Mouse (Mus musculus) C2C12 (cell line): Measurements from ENCODE around the gene Adprhl1. TPM values are rescaled to one million over a fixed set of nuclear protein-coding genes. Genes with fewer than 3 reads are reported as not detected.

Experiments used
- H3K27me3 ChIP-seq: one replicate; pipeline ENCODE4 v1.6.1; 2011; ENCODE audit not compliant: control insufficient read depth, insufficient read depth, insufficient read length
- H3K36me3 ChIP-seq: one replicate; pipeline ENCODE4 v1.6.1; 2011; ENCODE audit not compliant: control insufficient read depth, insufficient read depth
- H3K4me3 ChIP-seq: one replicate; pipeline ENCODE4 v1.5.1; 2011; ENCODE audit warnings: mild to moderate bottlenecking, control low read depth; ENCODE audit not compliant: poor library complexity, insufficient read depth, severe bottlenecking
- H3K79me2 ChIP-seq: one replicate; pipeline ENCODE4 v1.6.1; 2011; ENCODE audit not compliant: control insufficient read depth, insufficient read depth
- H3K79me3 ChIP-seq: one replicate; pipeline ENCODE4 v1.6.1; 2011; ENCODE audit warnings: low read depth, control low read depth
- H3ac ChIP-seq: one replicate; pipeline ENCODE3; 2011; ENCODE audit warnings: low read depth; ENCODE audit not compliant: control insufficient read depth, insufficient read length
- CEBPB ChIP-seq: IDR thresholded peaks from one replicate; pipeline ENCODE4 v1.6.1; 2011; ENCODE audit warnings: low read depth, mild to moderate bottlenecking, control low read depth, moderate library complexity
- CTCF ChIP-seq: IDR thresholded peaks from one replicate; pipeline ENCODE4 v1.5.1; 2011; ENCODE audit not compliant: control insufficient read depth, insufficient read depth, insufficient read length
- FOSL1 ChIP-seq: IDR thresholded peaks from one replicate; pipeline ENCODE4 v1.8.0; 2011; ENCODE audit warnings: mild to moderate bottlenecking, low read length; ENCODE audit not compliant: poor library complexity, insufficient read depth, severe bottlenecking
- MAX ChIP-seq: IDR thresholded peaks from one replicate; pipeline ENCODE4 v1.6.1; 2011; ENCODE audit warnings: mild to moderate bottlenecking, control low read depth
- MYOD1 ChIP-seq: IDR thresholded peaks from one replicate; pipeline ENCODE4 v1.6.1; 2011; ENCODE audit warnings: low read depth; ENCODE audit not compliant: control insufficient read depth, insufficient read length
- MYOG ChIP-seq: IDR thresholded peaks from one replicate; pipeline ENCODE4 v1.6.1; 2011; ENCODE audit not compliant: control insufficient read depth, insufficient read length; ENCODE audit errors: extremely low read depth
- USF1 ChIP-seq: IDR thresholded peaks from one replicate; pipeline ENCODE4 v1.6.1; 2011; ENCODE audit warnings: low read depth, mild to moderate bottlenecking, control low read depth, moderate library complexity
- polyA plus RNA-seq: library from polyadenylated mRNA; unstranded; fragments of >200 nt; fragmentation: generic; extraction: Trizol; gene quantifications from one replicate; pipeline ENCODE4 v1.2.1, GENCODE M21; 2012; ENCODE audit warnings: missing spikeins

Adprhl1 gene
- polyA plus RNA-seq, 1 experiment: 0.04 TPM

DNA sequence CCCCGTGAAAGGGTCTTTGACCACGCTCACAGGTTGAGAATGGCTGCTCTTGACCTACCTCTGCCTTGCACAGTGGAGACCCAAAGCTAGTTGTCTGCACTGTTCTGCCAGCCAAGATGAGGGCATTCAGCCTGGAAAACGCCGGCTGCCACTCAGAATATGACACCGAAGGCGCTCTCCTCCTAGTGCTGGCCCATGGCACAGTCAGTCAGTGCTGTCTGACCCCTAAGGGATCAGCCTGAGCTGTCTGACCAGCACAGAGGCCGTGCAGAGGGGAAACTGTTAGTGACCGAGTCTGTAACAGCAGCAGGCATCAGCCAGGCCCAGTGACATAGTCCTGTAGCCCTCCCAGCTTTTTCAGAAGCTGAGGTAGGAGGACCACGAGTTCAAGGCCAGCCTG, 66.7 kb downstream of the Adprhl1 start:
- Histone ChIP-seq H3K79me3 (no peaks in the 10 kb centered on the region), H3ac (no peak overlapping the region), H3K79me2 (no peaks in the 10 kb centered on the region), H3K27me3 (no peaks in the 10 kb centered on the region), H3K36me3 (no peaks in the 10 kb centered on the region), H3K4me3 (no peak overlapping the region)
- TF ChIP-seq USF1 (no peak), FOSL1 (no peak), MYOG (no peak), MYOD1 (no peak), CTCF (no peak), MAX (no peak), CEBPB (no peak)

DNA sequence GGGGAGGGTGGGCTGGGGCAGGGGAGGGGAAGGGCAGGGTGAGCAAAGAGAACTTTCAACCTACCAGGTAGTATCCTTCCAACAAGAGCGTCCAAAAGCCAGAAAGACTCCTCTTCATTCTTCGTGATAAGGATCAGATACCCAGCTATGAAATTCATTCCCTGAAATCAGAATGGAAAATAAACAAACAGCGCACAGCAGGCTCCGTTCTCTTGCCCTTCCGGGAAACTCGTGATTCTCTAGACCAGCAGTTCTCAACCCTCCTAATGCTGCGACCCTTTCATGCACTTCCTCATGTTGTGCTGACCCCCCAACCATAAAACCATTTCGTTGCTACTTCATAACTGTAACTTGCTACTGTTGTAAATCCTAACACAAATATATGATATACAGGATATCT, 67.1 kb downstream of the Adprhl1 start:
- H3K36me3 ChIP-seq: no peaks in the 10 kb centered on the region
- no peaks in the 10 kb centered on the region for H3K79me2 ChIP-seq
- TF ChIP-seq MYOG (no peak), MYOD1 (no peak), USF1 (no peak), MAX (no peak), CEBPB (no peak), FOSL1 (no peak), CTCF (no peak)
- H3K27me3 ChIP-seq: no peaks in the 10 kb centered on the region
- H3K4me3 ChIP-seq: no peak overlapping the region
- no peak overlapping the region for H3ac ChIP-seq
- no peaks in the 10 kb centered on the region for H3K79me3 ChIP-seq

DNA sequence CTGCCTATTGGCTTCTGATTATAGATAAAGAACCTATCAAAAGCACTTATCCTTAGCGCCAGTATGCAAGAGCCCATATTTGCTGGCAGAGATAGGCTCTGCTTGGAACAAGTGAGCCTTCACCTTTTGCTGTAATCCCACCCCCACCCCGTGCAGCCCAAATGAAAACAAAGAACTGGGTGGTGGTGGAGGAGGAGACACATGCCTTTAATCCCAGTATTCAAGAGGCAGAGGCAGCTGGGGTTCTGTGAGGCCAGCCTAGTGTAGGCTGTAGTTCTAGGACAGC, 72.3 kb downstream of the Adprhl1 start:
- H3K4me3 ChIP-seq: no peak overlapping the region
- TF ChIP-seq MYOG (no peak), CTCF (no peak), CEBPB (no peak), MAX (no peak), FOSL1 (no peak), USF1 (no peak)
- no peaks in the 10 kb centered on the region for H3K79me3 ChIP-seq
- H3K79me2 ChIP-seq: no peaks in the 10 kb centered on the region
- no peaks in the 10 kb centered on the region for H3K27me3 ChIP-seq
- H3ac ChIP-seq: no peak overlapping the region
- peaks cover 15% of the 10 kb centered on the region for H3K36me3 ChIP-seq

DNA sequence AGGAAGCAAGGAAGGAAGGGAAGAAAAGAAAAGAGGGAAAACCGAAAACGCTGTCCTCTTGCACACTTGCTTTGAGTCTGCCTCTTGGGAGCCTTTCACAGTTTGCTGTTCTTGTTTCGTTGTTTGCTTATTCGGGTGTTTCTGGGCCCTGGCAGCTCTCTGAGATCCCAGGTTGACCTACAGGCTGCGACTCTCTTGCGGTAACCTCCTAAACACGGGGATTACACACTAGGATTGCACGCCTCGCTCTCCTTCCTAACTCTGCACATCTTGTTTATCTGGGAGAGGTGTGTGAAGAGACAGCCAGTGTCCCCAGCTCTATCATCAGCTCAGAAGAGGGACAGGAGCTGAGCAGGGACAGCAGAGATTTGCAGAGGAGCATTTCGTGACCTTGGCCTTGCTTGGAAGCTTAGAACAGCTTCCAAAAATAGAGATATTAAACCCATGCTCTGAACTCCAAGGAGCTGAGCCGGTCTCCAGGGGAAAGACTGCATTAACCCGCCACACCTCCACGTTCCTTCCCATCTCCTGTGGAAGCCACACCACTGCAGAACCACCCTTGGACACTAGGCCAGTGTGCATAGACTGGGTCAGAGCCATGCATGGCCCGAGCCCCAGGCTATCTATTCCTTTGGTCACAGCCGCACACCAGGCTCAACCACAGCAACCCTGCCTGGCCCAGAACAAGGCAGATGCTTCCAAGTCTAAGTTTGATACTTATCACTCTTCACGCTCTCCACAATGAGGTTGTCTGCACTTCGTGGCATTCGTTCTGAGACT, 72.9 kb downstream of the Adprhl1 start:
- Histone ChIP-seq H3K79me3 (no peaks in the 10 kb centered on the region), H3K36me3 (peaks cover 20% of the 10 kb centered on the region), H3ac (no peak overlapping the region), H3K4me3 (no peak overlapping the region), H3K79me2 (no peaks in the 10 kb centered on the region), H3K27me3 (no peaks in the 10 kb centered on the region)
- TF ChIP-seq FOSL1 (no peak), MYOD1 (no peak), USF1 (no peak), MYOG (no peak), CEBPB (no peak), CTCF (no peak), MAX (no peak)

DNA sequence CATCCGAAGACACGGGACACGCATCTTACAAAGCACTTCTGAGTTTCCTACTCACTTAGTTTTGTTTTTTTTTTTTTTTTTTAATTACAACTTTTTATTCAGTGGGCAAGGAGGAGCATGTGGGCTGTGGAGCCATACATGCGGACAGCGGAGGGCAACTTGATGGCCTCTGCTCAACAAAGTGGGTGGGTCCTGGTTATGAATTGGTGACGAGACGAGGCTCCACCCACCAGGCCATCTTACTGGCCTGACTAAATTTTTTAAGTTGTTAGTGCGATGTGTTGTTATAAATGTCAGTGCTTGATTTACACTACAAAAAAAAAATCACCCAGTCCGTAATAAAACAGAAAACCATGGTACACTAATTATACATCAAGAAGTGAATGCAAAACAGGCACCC, 73.6 kb downstream of the Adprhl1 start:
- Histone ChIP-seq H3K79me2 (no peaks in the 10 kb centered on the region), H3ac (no peak overlapping the region), H3K36me3 (peaks cover 27% of the 10 kb centered on the region), H3K27me3 (no peaks in the 10 kb centered on the region), H3K4me3 (no peak overlapping the region), H3K79me3 (no peaks in the 10 kb centered on the region)
- no peak for TF ChIP-seq FOSL1
- no peak for TF ChIP-seq MYOG
- no peak for TF ChIP-seq MYOD1
- no peak for TF ChIP-seq MAX
- TF ChIP-seq CTCF: no peak
- TF ChIP-seq CEBPB: no peak
- TF ChIP-seq USF1: no peak
